Mouse (Mus musculus) megakaryocyte, embryonic 14.5 days (primary cell): Measurements from ENCODE around the gene Hoxa3. TPM values are rescaled to one million over a fixed set of nuclear protein-coding genes. Genes with fewer than 3 reads are reported as not detected.
A peak's percentile ranks its signal among the peaks of the same experiment; 100 is the strongest.

Source experiments
- H3K27me3 ChIP-seq: replicated peaks from 2 replicates; pipeline ENCODE3; 2012; ENCODE audit warnings: inconsistent platforms
- H3K36me3 ChIP-seq: replicated peaks from 2 replicates; pipeline ENCODE3; 2012; ENCODE audit warnings: low read length, inconsistent platforms, mixed read lengths
- H3K4me1 ChIP-seq: 2 replicates; pipeline ENCODE4 v1.6.1; 2012; ENCODE audit warnings: inconsistent platforms
- H3K4me3 ChIP-seq: replicated peaks from 2 replicates; pipeline ENCODE3; 2012; ENCODE audit warnings: moderate library complexity, mild to moderate bottlenecking, inconsistent platforms
- H3K9me3 ChIP-seq: 2 replicates; pipeline ENCODE4 v1.6.1; 2012; ENCODE audit warnings: inconsistent platforms
- FLI1 ChIP-seq: IDR thresholded peaks from 2 replicates; pipeline ENCODE4 v1.6.1; 2012; ENCODE audit warnings: low read length, inconsistent platforms, mixed read lengths
- GATA1 ChIP-seq: IDR thresholded peaks from 3 replicates; pipeline ENCODE4 v1.6.1; 2012; ENCODE audit warnings: mixed read lengths, low read length, inconsistent platforms, borderline replicate concordance
- polyA plus RNA-seq: library from polyadenylated mRNA; stranded (reverse); fragments of >175 nt; gene quantifications from 2 replicates; pipeline ENCODE4 v1.2.3, GENCODE M21; 2012; ENCODE audit warnings: low replicate concordance; ENCODE audit not compliant: insufficient read depth

The Hoxa3 gene
- 0.21 TPM in 1 of 2 replicates, not detected in the other for polyA plus RNA-seq

DNA sequence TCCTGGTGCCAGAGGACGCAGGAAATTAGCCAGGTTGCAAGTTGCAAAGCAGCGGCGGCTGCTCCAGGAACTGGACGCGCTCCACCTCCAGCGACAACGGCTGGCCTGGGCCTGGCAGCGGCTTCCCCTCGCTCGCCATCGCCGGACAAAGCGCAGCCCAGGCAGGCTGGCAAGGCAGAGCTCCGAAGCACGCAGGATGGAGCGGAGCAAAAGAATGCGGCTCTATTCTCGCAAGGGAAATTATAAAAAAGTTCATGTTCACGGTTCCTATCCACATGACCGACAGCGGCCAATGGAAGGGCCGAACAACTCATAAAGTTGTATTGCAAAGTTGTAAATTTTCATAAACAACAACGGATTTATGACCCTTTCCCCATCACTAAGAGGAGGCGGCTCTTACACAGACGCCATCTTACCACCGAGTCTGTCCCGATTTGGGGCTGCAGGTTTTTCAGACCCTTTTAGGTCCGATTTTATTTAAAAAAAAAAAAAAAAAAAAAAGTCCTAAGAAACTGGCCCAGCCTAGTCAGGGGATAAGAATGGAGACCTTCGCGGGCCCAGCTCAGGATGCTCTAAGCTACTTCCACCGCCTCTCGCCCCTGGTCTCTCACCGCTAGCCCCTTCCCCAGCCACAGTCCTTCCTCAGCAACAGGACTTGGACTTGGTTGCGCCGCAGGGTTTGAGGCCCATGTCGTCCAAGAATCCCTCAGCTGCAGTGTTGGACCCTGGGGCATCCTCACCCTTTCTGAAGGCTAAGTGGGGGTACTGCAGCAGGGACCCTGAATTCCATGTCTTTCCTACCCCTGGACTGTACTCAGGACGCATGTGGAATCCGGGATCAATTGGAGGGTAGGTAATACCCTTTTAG, at the start of gene Hoxa3, which contains the start of gene Gm28308:
Gene Hoxa3, minus strand, starts transcription at position 218 of the 868 bp plus-strand sequence.
Gene Gm28308, minus strand, starts transcription at position 221 of the 868 bp plus-strand sequence.
- Histone ChIP-seq H3K4me1 (peaks cover 65% of the 10 kb centered on the region), H3K27me3 (peaks cover 93% of the 10 kb centered on the region), H3K4me3 (peak within 1 kb of the TSS; percentile 97), H3K36me3 (no peaks in the 10 kb centered on the region), H3K9me3 (peaks cover 7% of the 10 kb centered on the region; the same call in 1 of the 2 replicates)
- TF ChIP-seq FLI1 (no peak), GATA1 (no peak)

- peaks cover 49% of the 10 kb centered on the region for H3K4me1 ChIP-seq
- peaks cover 97% of the 10 kb centered on the region for H3K27me3 ChIP-seq
- peak overlapping the region; percentile 55 for H3K4me3 ChIP-seq
- H3K36me3 ChIP-seq: no peaks in the 10 kb centered on the region
- peaks cover 7% of the 10 kb centered on the region; the same call in 1 of the 2 replicates for H3K9me3 ChIP-seq
- no peak for TF ChIP-seq FLI1
- TF ChIP-seq GATA1: no peak
Observed at GRCm38 (mm10) chr6:52262463-52263320, 49.6 kb upstream of the Hoxa3 start.

DNA sequence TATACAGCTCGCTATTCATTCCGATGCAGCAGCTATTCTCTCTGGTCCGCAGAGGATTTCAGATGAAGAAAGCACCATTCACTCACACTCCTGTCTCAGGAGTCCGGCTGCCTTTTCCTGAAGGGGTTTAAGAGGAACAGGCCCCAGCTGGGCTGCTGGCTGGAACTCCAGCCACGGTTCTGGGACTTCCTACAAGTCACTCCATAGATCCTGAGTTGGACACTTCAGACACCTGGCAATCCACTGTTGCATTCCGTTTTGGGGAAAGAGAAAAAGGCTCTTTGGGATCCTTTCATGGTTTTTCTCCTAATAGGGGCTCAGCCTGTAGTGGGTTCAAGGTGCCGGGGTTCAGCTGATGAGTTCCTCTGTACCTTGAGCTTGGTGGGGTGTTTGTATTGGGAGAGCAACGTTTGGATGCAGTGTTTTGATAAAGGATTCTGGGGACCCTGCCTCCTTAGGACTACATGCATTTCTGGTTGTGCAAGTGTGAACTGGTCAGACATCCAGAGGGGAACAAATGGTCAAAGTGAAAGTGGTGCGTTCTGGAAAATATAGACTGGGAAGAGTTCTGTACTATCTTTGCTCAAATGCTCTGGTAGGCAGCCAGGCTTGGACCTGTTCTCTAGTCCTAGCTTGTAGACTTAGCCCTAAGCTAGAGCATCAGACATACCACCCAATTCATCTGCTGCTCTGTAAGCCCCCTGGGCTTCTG, 48.8 kb upstream of the Hoxa3 start:
- Histone ChIP-seq H3K27me3 (peaks cover 96% of the 10 kb centered on the region), H3K4me3 (peak overlapping the region; percentile 55), H3K36me3 (no peaks in the 10 kb centered on the region), H3K9me3 (peaks cover 7% of the 10 kb centered on the region; the same call in 1 of the 2 replicates), H3K4me1 (peaks cover 49% of the 10 kb centered on the region)
- TF ChIP-seq GATA1: no peak
- no peak for TF ChIP-seq FLI1

GRCm38 (mm10) chr6:52260654-52261575, 47.8 kb upstream of the Hoxa3 start, which contains the start of gene Hoxa13:
Gene Hoxa13, minus strand, starts transcription at chr6:52260880.
- peaks cover 94% of the 10 kb centered on the region for H3K27me3 ChIP-seq
- peak within 1 kb of the TSS; percentile 87 for H3K4me3 ChIP-seq
- H3K9me3 ChIP-seq: peaks cover 7% of the 10 kb centered on the region; the same call in 1 of the 2 replicates
- H3K4me1 ChIP-seq: peaks cover 45% of the 10 kb centered on the region
- TF ChIP-seq FLI1 (no peak), GATA1 (no peak)
- H3K36me3 ChIP-seq: no peaks in the 10 kb centered on the region

DNA sequence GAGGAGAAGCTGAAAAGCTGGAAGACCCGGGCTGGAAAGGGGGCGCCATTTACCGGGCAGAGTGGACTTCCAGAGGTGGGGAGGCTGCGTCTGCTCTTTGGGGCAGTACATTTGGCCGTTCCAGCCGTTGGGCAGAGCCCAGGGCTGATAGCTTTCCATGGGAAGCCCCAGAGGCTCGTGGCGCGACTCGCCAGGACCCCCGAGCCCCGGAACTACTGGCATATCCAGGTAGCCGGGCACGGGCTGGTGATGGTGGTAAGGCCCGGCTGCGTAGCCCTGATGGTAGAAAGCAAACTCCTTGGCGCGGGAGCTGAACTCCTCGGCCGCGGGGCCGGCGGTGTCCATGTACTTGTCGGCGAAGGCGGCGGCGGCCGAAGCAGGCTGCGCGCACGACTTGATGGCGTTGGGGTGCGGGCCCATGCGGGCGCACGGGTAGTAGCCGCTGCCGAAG, 46.7 kb upstream of the Hoxa3 start:
- H3K27me3 ChIP-seq: peaks cover 91% of the 10 kb centered on the region
- TF ChIP-seq GATA1 (no peak), FLI1 (no peak)
- peak overlapping the region; percentile 70 for H3K4me3 ChIP-seq
- H3K4me1 ChIP-seq: peaks cover 38% of the 10 kb centered on the region
- H3K36me3 ChIP-seq: no peaks in the 10 kb centered on the region
- H3K9me3 ChIP-seq: no peaks in the 10 kb centered on the region

GRCm38 (mm10) chr6:52259081-52259790, 46.1 kb upstream of the Hoxa3 start:
- TF ChIP-seq GATA1 (no peak), FLI1 (no peak)

GRCm38 (mm10) chr6:52256956-52257355, 43.8 kb upstream of the Hoxa3 start:
- Histone ChIP-seq H3K4me1 (peaks cover 45% of the 10 kb centered on the region), H3K9me3 (0 out of 2 replicates have a peak, but pooled peaks cover 14% of the 10 kb centered on the region), H3K4me3 (no peak overlapping the region), H3K27me3 (peaks cover 89% of the 10 kb centered on the region), H3K36me3 (no peaks in the 10 kb centered on the region)
- TF ChIP-seq GATA1: no peak
- no peak for TF ChIP-seq FLI1

More at GRCm38 (mm10) chr6:52259081-52259790, 46.1 kb upstream of the Hoxa3 start:
- peaks cover 89% of the 10 kb centered on the region for H3K27me3 ChIP-seq
- H3K9me3 ChIP-seq: no peaks in the 10 kb centered on the region
- H3K4me1 ChIP-seq: peaks cover 39% of the 10 kb centered on the region
- H3K4me3 ChIP-seq: no peak overlapping the region
- no peaks in the 10 kb centered on the region for H3K36me3 ChIP-seq
